Mouse (Mus musculus) heart, postnatal 4 days (tissue): ENCODE measurements around the gene Ankrd6. TPM values are rescaled to one million over a fixed set of nuclear protein-coding genes. Genes with fewer than 3 reads are reported as not detected.

Source experiments
- DNase-seq: peaks from one replicate; pipeline ENCODE4 v3.0.0; 2021
- total RNA-seq, 2 experiments: library from RNA; stranded (reverse); gene quantifications; 2 replicates each; pipeline ENCODE4 v1.2.3; 2021

Gene Ankrd6
- total RNA-seq, 2 experiments from 2014 or later = 7.2 to 8.2 TPM

- DNase-seq = no peak
These were observed 183.2 kb downstream of the Ankrd6 start for GRCm38 (mm10) chr4:32767471-32767870.

GRCm38 (mm10) chr4:32757430-32757829 is 193.2 kb downstream of the Ankrd6 start:
- no peak for DNase-seq

Other genes with a start within 250 kb of the Ankrd6 start
- gene Lyrm2, start 150.6 kb downstream of the Ankrd6 start, total RNA-seq = 10 to 100 TPM; 46.4 to 51.0 TPM
- gene Rragd, start 32.2 kb upstream of the Ankrd6 start, total RNA-seq = 10 to 100 TPM; 81.7 to 84.3 TPM
- 10 to 100 TPM; 44.9 to 46.6 TPM for gene Ube2j1, start 80.6 kb upstream of the Ankrd6 start, total RNA-seq
- gene Gabrr2, start 112.2 kb upstream of the Ankrd6 start, total RNA-seq = not detected
- gene Gabrr1, start 181.7 kb upstream of the Ankrd6 start, total RNA-seq = under 1 TPM; 0.41 TPM
- 10 to 100 TPM; 19.2 to 19.6 TPM for gene Pm20d2, start 238.9 kb upstream of the Ankrd6 start, total RNA-seq